Mouse (Mus musculus): ENCODE data around the gene Calr.

Calr gene

GRCm38 (mm10) chr8:84846722-84847572 lies at the start of gene Calr:
Gene Calr (minus strand): TSS chr8:84846934.
- peak; percentile 99 for DNase-seq (ENCODE audit: low read depth, low spot score)

GRCm38 (mm10) chr8:84895963-84896362 lies 49.2 kb upstream of the Calr start:
- DNase-seq (ENCODE audit: low read depth, low spot score), result no peak

GRCm38 (mm10) chr8:84893709-84894134 lies 47.0 kb upstream of the Calr start, which contains the start of gene Gcdh:
Gene Gcdh (minus strand): TSS chr8:84893921.
- DNase-seq (ENCODE audit: low read depth, low spot score), result peak; percentile 82

- no peak for DNase-seq (ENCODE audit: low read depth, low spot score)
Observed at GRCm38 (mm10) chr8:84892993-84893708, 46.4 kb upstream of the Calr start.

GRCm38 (mm10) chr8:84889141-84889540 lies 42.4 kb upstream of the Calr start:
- DNase-seq (ENCODE audit: low read depth, low spot score), result no peak

- DNase-seq (ENCODE audit: low read depth, low spot score), result no peak
Observed at GRCm38 (mm10) chr8:84888280-84888679, 41.5 kb upstream of the Calr start.

- no peak for DNase-seq (ENCODE audit: low read depth, low spot score)
Observed at GRCm38 (mm10) chr8:84884728-84885127, 38.0 kb upstream of the Calr start.

GRCm38 (mm10) chr8:84878915-84879314 lies 32.2 kb upstream of the Calr start:
- no peak for DNase-seq (ENCODE audit: low read depth, low spot score)

GRCm38 (mm10) chr8:84877297-84878035 lies 30.7 kb upstream of the Calr start:
- DNase-seq (ENCODE audit: low read depth, low spot score), result no peak

- no peak for DNase-seq (ENCODE audit: low read depth, low spot score)
Observed at GRCm38 (mm10) chr8:84874339-84874738, 27.6 kb upstream of the Calr start.

GRCm38 (mm10) chr8:84873016-84873415 lies 26.3 kb upstream of the Calr start:
- no peak for DNase-seq (ENCODE audit: low read depth, low spot score)

GRCm38 (mm10) chr8:84872309-84872965 lies 25.7 kb upstream of the Calr start:
- DNase-seq (ENCODE audit: low read depth, low spot score), result no peak

GRCm38 (mm10) chr8:84871376-84872308 lies 24.9 kb upstream of the Calr start, which contains the start of gene Syce2:
Gene Syce2 (plus strand): TSS chr8:84872111.
- DNase-seq (ENCODE audit: low read depth, low spot score), result peak; percentile 59

- peak; percentile 87 for DNase-seq (ENCODE audit: low read depth, low spot score)
Observed at GRCm38 (mm10) chr8:84856864-84857441, 10.2 kb upstream of the Calr start, which contains the start of gene Farsa. Gene Farsa (plus strand): TSS chr8:84856989.

- no peak for DNase-seq (ENCODE audit: low read depth, low spot score)
Observed at GRCm38 (mm10) chr8:84856434-84856833, 9.7 kb upstream of the Calr start.

- no peak for DNase-seq (ENCODE audit: low read depth, low spot score)
Observed at GRCm38 (mm10) chr8:84847684-84848435, 1.1 kb upstream of the Calr start.

- DNase-seq (ENCODE audit: low read depth, low spot score), result no peak
Observed at GRCm38 (mm10) chr8:84846094-84846721, 526 bp downstream of the Calr start.

GRCm38 (mm10) chr8:84845355-84846093 lies 1.2 kb downstream of the Calr start:
- DNase-seq (ENCODE audit: low read depth, low spot score), result no peak
